8 mouse cellular contexts compared by ENCODE assay signal in genomic region chr5:88566034-88566841, GRCm38 (mm10). TPM values are rescaled to one million over a fixed set of nuclear protein-coding genes. Genes with fewer than 3 reads are reported as not detected.
A peak's percentile ranks its signal among the peaks of the same experiment; 100 is the strongest.
DNase-seq lines count a peak whose midpoint lies in the region; ATAC-seq and TF ChIP-seq lines count a peak whose summit lies in the region.

No protein-coding gene starts in this region.

- no peak overlapping the region for H3K27ac ChIP-seq in left cerebral cortex, adult 2 months
- H3K27ac ChIP-seq in intestine, embryonic 14.5 days (ENCODE audit: low read depth): peak overlapping the region; percentile 77; the same call in 1 of the 2 replicates
- peak overlapping the region; percentile 89 for H3K27ac ChIP-seq in midbrain, embryonic 16.5 days (ENCODE audit: low read length)

- intact Hi-C loops in left cerebral cortex, adult 2 months (cut with DNase I): no loop called here
- intact Hi-C loops in left cerebral cortex, postnatal 25 days (cut with DNase I): loop anchor here (2.0 kb wide), 1 partner anchor 17 kb away; no protein-coding TSS in a partner anchor

- H3K9me3 ChIP-seq in intestine, embryonic 14.5 days (ENCODE audit: control insufficient read depth, low read length): no peaks in the 10 kb centered on the region
- no peaks in the 10 kb centered on the region for H3K9me3 ChIP-seq in midbrain, embryonic 16.5 days (replicated peaks; ENCODE audit: control insufficient read depth, low read length, poor library complexity, severe bottlenecking)

- peak overlapping the region; percentile 76 for H3K4me2 ChIP-seq in intestine, embryonic 14.5 days (ENCODE audit: low read length)
- peak overlapping the region; percentile 64 for H3K4me2 ChIP-seq in midbrain, embryonic 16.5 days (ENCODE audit: low read length)

- WGBS in intestine, embryonic 14.5 days: 4% methylated on average over 14 of the region's 14 CpGs
- 4% methylated on average over 14 of the region's 14 CpGs for WGBS in midbrain, embryonic 16.5 days

- no peaks in the 10 kb centered on the region for H3K36me3 ChIP-seq in intestine, embryonic 14.5 days (ENCODE audit: control insufficient read depth, insufficient read depth, low read length)
- no peaks in the 10 kb centered on the region for H3K36me3 ChIP-seq in midbrain, embryonic 16.5 days (ENCODE audit: control insufficient read depth, insufficient read depth, low read length)

- peak overlapping the region; percentile 70 for H3K9ac ChIP-seq in intestine, embryonic 14.5 days (ENCODE audit: low read length)
- peak overlapping the region; percentile 94 for H3K9ac ChIP-seq in midbrain, embryonic 16.5 days (ENCODE audit: low read depth, low read length)

- H3K4me3 ChIP-seq in left cerebral cortex, adult 2 months: peak overlapping the region; percentile 80
- peak overlapping the region; percentile 76 for H3K4me3 ChIP-seq in intestine, embryonic 14.5 days (ENCODE audit: low read depth, low read length)
- peak overlapping the region; percentile 90 for H3K4me3 ChIP-seq in midbrain, embryonic 16.5 days (ENCODE audit: low read depth, low read length)

- ATAC-seq in common myeloid progenitor, adult 5-6 weeks (replicated peaks; ENCODE audit: low read depth, poor library complexity, severe bottlenecking): peak; percentile 53
- no peak; the same call in 1 of the 2 replicates for ATAC-seq in intestine, embryonic 14.5 days (replicated peaks; ENCODE audit: low FRiP score, low TSS enrichment, low read depth)
- ATAC-seq in midbrain, embryonic 16.5 days: peak; percentile 29
- ATAC-seq in erythroid progenitor cell, adult 5-6 weeks (replicated peaks; ENCODE audit: low FRiP score, poor library complexity, severe bottlenecking): no peak

- DNase-seq in left cerebral cortex, adult 2 months (ENCODE audit: extremely low spot score in 1 of 2, low spot score in 2 of 2): no peak
- no peak for DNase-seq in left cerebral cortex, postnatal 25 days (ENCODE audit: low spot score in 2 of 2)
- no peak for DNase-seq in intestine, embryonic 14.5 days (ENCODE audit: low spot score)
- no peak for DNase-seq in cerebellum, adult 9-10 months
- no peak for DNase-seq in urinary bladder, postnatal 4 days (ENCODE audit: low spot score in 2 of 2)

- TF ChIP-seq CTCF in left cerebral cortex, adult 2 months (IDR thresholded peaks at IDR 0.05): no peak

- H3K27me3 ChIP-seq in intestine, embryonic 14.5 days (replicated peaks; ENCODE audit: control insufficient read depth, insufficient read depth, low read length): no peaks in the 10 kb centered on the region
- no peaks in the 10 kb centered on the region for H3K27me3 ChIP-seq in midbrain, embryonic 16.5 days (ENCODE audit: control insufficient read depth, insufficient read depth, low read depth, low read length)

- H3K4me1 ChIP-seq in intestine, embryonic 14.5 days (replicated peaks; ENCODE audit: control insufficient read depth, insufficient read depth, low read length): peaks cover 10% of the 10 kb centered on the region; the same call in 1 of the 2 replicates
- H3K4me1 ChIP-seq in midbrain, embryonic 16.5 days (ENCODE audit: control insufficient read depth, insufficient read depth, low read length): peaks cover 13% of the 10 kb centered on the region

RNA-seq across cellular contexts. Expression of gene Rufy3, which starts 1.4 kb away (rescaled TPM):
- total RNA-seq in left cerebral cortex, adult 2 months (2021): 100 to 1,000 TPM; 175 to 181 TPM
- 100 to 1,000 TPM; 176 to 178 TPM for total RNA-seq in left cerebral cortex, postnatal 25 days (2021)
- 14.8 and 15.9 TPM in 2 replicates for total RNA-seq in common myeloid progenitor, adult 5-6 weeks (2017)
- polyA plus RNA-seq in intestine, embryonic 14.5 days (2014; fragmentation: Nextera tagmentation; extraction: Ambion mirVana): 23.4 and 23.6 TPM in 2 replicates
- polyA plus RNA-seq in midbrain, embryonic 16.5 days (2015; fragmentation: Nextera tagmentation; extraction: Ambion mirVana): 307 and 339 TPM in 2 replicates
- total RNA-seq in erythroid progenitor cell, adult 5-6 weeks (2015; ENCODE audit: low replicate concordance): 0.36 and 0.42 TPM in 2 replicates
- total RNA-seq in erythroid progenitor cell, adult 5-6 weeks (2017; ENCODE audit: low replicate concordance): 4.0 and 9.3 TPM in 2 replicates

RNA-seq across cellular contexts. Expression of gene Utp3, which starts 12.0 kb away (rescaled TPM):
- total RNA-seq in left cerebral cortex, adult 2 months (2021): 10 to 100 TPM; 25.8 to 31.5 TPM
- 10 to 100 TPM; 23.8 to 25.0 TPM for total RNA-seq in left cerebral cortex, postnatal 25 days (2021)
- total RNA-seq in common myeloid progenitor, adult 5-6 weeks (2017): 71.3 and 76.3 TPM in 2 replicates
- 63.6 and 63.9 TPM in 2 replicates for polyA plus RNA-seq in intestine, embryonic 14.5 days (2014; fragmentation: Nextera tagmentation; extraction: Ambion mirVana)
- polyA plus RNA-seq in midbrain, embryonic 16.5 days (2015; fragmentation: Nextera tagmentation; extraction: Ambion mirVana): 48.3 and 49.8 TPM in 2 replicates
- total RNA-seq in erythroid progenitor cell, adult 5-6 weeks (2015; ENCODE audit: low replicate concordance): 26.3 and 36.5 TPM in 2 replicates
- total RNA-seq in erythroid progenitor cell, adult 5-6 weeks (2017; ENCODE audit: low replicate concordance): 27.2 and 28.7 TPM in 2 replicates

RNA-seq across cellular contexts. Expression of gene Jchain, which starts 38.5 kb away (rescaled TPM):
- under 1 TPM; 0.47 to 0.66 TPM for total RNA-seq in left cerebral cortex, adult 2 months (2021)
- under 1 TPM; 0.46 to 0.55 TPM for total RNA-seq in left cerebral cortex, postnatal 25 days (2021)
- 2.8 TPM in 1 of 2 replicates, not detected in the other for total RNA-seq in common myeloid progenitor, adult 5-6 weeks (2017)
- 0.17 TPM in 1 of 2 replicates, not detected in the other for polyA plus RNA-seq in intestine, embryonic 14.5 days (2014; fragmentation: Nextera tagmentation; extraction: Ambion mirVana)
- 0.20 and 0.44 TPM in 2 replicates for polyA plus RNA-seq in midbrain, embryonic 16.5 days (2015; fragmentation: Nextera tagmentation; extraction: Ambion mirVana)
- total RNA-seq in erythroid progenitor cell, adult 5-6 weeks (2015; ENCODE audit: low replicate concordance): 33.2 and 58.7 TPM in 2 replicates
- total RNA-seq in erythroid progenitor cell, adult 5-6 weeks (2017; ENCODE audit: low replicate concordance): 23.1 and 23.7 TPM in 2 replicates

Comparison
In these comparisons a context has a peak if more than half of its experiments do, and no peak if none do; other contexts are left out.
1. ATAC-seq: peak in common myeloid progenitor, adult 5-6 weeks (single experiment) and midbrain, embryonic 16.5 days (single experiment); none in intestine, embryonic 14.5 days (single experiment) and erythroid progenitor cell, adult 5-6 weeks (single experiment).
2. RNA of gene Rufy3, which starts 1.4 kb away (total RNA-seq): 175 to 181 TPM in left cerebral cortex, adult 2 months and 176 to 178 TPM in left cerebral cortex, postnatal 25 days; 14.8 to 15.9 TPM in common myeloid progenitor, adult 5-6 weeks and 0.36 to 9.3 TPM in erythroid progenitor cell, adult 5-6 weeks; every median in the first group is over 10 times any median in the second.
3. Peak in every context shown above with its lines, with median percentiles within 50 percentile points of each other: H3K4me3 ChIP-seq.